Mouse (Mus musculus) Muller cell, postnatal 12 days (primary cell): ENCODE measurements at regions not wholly inside any gene's neighbourhood (a gene's known extent, or its start where the extent isn't known, plus 50 kb on each side); places are given as distances from the start of the nearest gene placed in this dataset.
"Not testable (repeated sequence)": the region's sequence is repeated elsewhere in the genome, so short reads cannot be mapped to it uniquely, and the experiment has no call there.

ENCODE experiments used
- DNase-seq: peaks from one replicate; pipeline ENCODE4 v3.0.0-alpha.2; 2015; ENCODE audit errors: inconsistent ontology term

GRCm38 (mm10) chr8:83837637-83838378 lies 62.1 kb upstream of the Adgrl1 start:
- DNase-seq: no peak

GRCm38 (mm10) chr8:83829851-83830250 lies 70.1 kb upstream of the Adgrl1 start:
- no peak for DNase-seq

GRCm38 (mm10) chr8:83824925-83825680 lies 74.8 kb upstream of the Adgrl1 start:
- DNase-seq: no peak

- no peak for DNase-seq
These were observed 78.0 kb upstream of the Adgre5 start for GRCm38 (mm10) chr8:83819086-83819485.

GRCm38 (mm10) chr8:83810651-83811050 lies 69.5 kb upstream of the Adgre5 start:
- DNase-seq: no peak

- DNase-seq: no peak
These were observed 64.5 kb upstream of the Adgre5 start for GRCm38 (mm10) chr8:83805612-83806011.

- DNase-seq: not testable (repeated sequence)
These were observed 62.2 kb upstream of the Adgre5 start for GRCm38 (mm10) chr8:83803312-83803711.

- DNase-seq: no peak
These were observed 61.4 kb upstream of the Adgre5 start for GRCm38 (mm10) chr8:83802506-83802905.

GRCm38 (mm10) chr8:83799607-83799950 lies 58.5 kb upstream of the Adgre5 start:
- DNase-seq: no peak

- no peak for DNase-seq
These were observed 57.9 kb upstream of the Adgre5 start for GRCm38 (mm10) chr8:83798881-83799606.

- peak; percentile 19 for DNase-seq
These were observed 52.5 kb upstream of the Adgre5 start for GRCm38 (mm10) chr8:83793491-83794238.
